Mouse (Mus musculus): ENCODE data around the gene Rnf148. TPM values are rescaled to one million over a fixed set of nuclear protein-coding genes. Genes with fewer than 3 reads are reported as not detected.

Gene Rnf148
- polyA plus RNA-seq, 1 experiment = not detected

- Histone ChIP-seq H3K4me1 (ENCODE audit: control insufficient read depth, insufficient read depth, insufficient read length, low read length) (no peaks in the 10 kb centered on the region), H3K27ac (ENCODE audit: insufficient read depth, low read depth, low read length) (no peak overlapping the region), H3K36me3 (ENCODE audit: control insufficient read depth, insufficient read depth, low read length) (no peaks in the 10 kb centered on the region), H3K4me3 (ENCODE audit: low read depth, low read length) (no peak overlapping the region), H3K27me3 (ENCODE audit: control insufficient read depth, insufficient read depth, low read length) (no peaks in the 10 kb centered on the region)
- TF ChIP-seq CTCF (IDR thresholded peaks at IDR 0.05; ENCODE audit: extremely low read depth, insufficient read length, insufficient replicate concordance, low read depth, low read length) (no peak), POLR2A (IDR thresholded peaks at IDR 0.05; ENCODE audit: low read depth, low read length) (no peak)
- WGBS = 88% methylated on average over 3 of the region's 3 CpGs
Measured at GRCm38 (mm10) chr6:23635208-23635607, 19.7 kb downstream of the Rnf148 start.

GRCm38 (mm10) chr6:23634016-23634415, 20.9 kb downstream of the Rnf148 start:
- Histone ChIP-seq H3K4me1 (ENCODE audit: control insufficient read depth, insufficient read depth, insufficient read length, low read length) (no peaks in the 10 kb centered on the region), H3K27me3 (ENCODE audit: control insufficient read depth, insufficient read depth, low read length) (no peaks in the 10 kb centered on the region), H3K27ac (ENCODE audit: insufficient read depth, low read depth, low read length) (no peak overlapping the region), H3K36me3 (ENCODE audit: control insufficient read depth, insufficient read depth, low read length) (no peaks in the 10 kb centered on the region), H3K4me3 (ENCODE audit: low read depth, low read length) (no peak overlapping the region)
- TF ChIP-seq POLR2A (IDR thresholded peaks at IDR 0.05; ENCODE audit: low read depth, low read length) (no peak), CTCF (IDR thresholded peaks at IDR 0.05; ENCODE audit: extremely low read depth, insufficient read length, insufficient replicate concordance, low read depth, low read length) (no peak)
- 85% methylated on average over 9 of the region's 9 CpGs for WGBS

- H3K36me3 ChIP-seq (ENCODE audit: control insufficient read depth, insufficient read depth, low read length) = no peaks in the 10 kb centered on the region
- TF ChIP-seq POLR2A (IDR thresholded peaks at IDR 0.05; ENCODE audit: low read depth, low read length) (no peak), CTCF (IDR thresholded peaks at IDR 0.05; ENCODE audit: extremely low read depth, insufficient read length, insufficient replicate concordance, low read depth, low read length) (no peak)
- no peaks in the 10 kb centered on the region for H3K27me3 ChIP-seq (ENCODE audit: control insufficient read depth, insufficient read depth, low read length)
- no peak overlapping the region for H3K27ac ChIP-seq (ENCODE audit: insufficient read depth, low read depth, low read length)
- 59% methylated on average over 4 of the region's 4 CpGs for WGBS
- H3K4me1 ChIP-seq (ENCODE audit: control insufficient read depth, insufficient read depth, insufficient read length, low read length) = no peaks in the 10 kb centered on the region
- H3K4me3 ChIP-seq (ENCODE audit: low read depth, low read length) = no peak overlapping the region
Measured at GRCm38 (mm10) chr6:23630465-23630864, 24.5 kb downstream of the Rnf148 start.

Other genes with a start within 250 kb of the Rnf148 start
- not detected in 2 replicates for gene Rnf133, start 4.8 kb downstream of the Rnf148 start, polyA plus RNA-seq (2012; rRNA removed)
- gene Cadps2, start 184.3 kb upstream of the Rnf148 start, polyA plus RNA-seq (2012; rRNA removed) = 2.3 and 3.6 TPM in 2 replicates

Data from small intestine, adult 2 months (tissue).